Comparison of ENCODE assay signal across 22 mouse cellular contexts in the genomic region with DNA sequence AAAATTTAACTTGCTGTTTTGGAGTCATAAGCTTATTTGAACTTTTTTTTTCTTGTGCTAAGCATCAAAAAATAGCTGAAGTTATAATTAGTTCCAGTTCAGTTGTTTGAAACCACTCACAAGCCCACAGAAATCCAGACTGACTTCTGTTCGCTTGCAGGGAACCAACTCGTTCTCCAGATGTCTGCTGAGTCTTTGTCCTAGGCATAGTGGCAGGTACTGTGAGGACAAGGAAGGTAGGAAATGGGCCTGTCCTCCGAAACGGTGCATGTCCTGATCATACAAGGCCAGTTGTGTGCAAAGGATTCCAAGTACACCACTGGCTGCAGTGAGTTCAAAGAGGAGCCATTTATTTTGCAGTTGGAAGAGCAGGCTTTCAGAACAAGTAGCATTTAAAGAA.
A peak's percentile ranks its signal among the peaks of the same experiment; 100 is the strongest.
DNase-seq lines count a peak whose midpoint lies in the region; ATAC-seq and TF ChIP-seq lines count a peak whose summit lies in the region.
"Had no signal": no experiment of that assay in that cellular context is flagged by ENCODE, and none has a peak within 500 bp of the region (broad histone marks: within the 10 kb centered on the region; RNA-seq: fewer than 3 reads in every experiment).

No protein-coding gene starts in this region.

- peaks cover 12% of the 10 kb centered on the region for H3K4me1 ChIP-seq in cortical plate, adult 2 months (ENCODE audit: control insufficient read depth, insufficient read depth, low read length)
- H3K4me1 ChIP-seq in hindbrain, embryonic 13.5 days (replicated peaks): 0 out of 2 replicates have a peak, but pooled peaks cover 3% of the 10 kb centered on the region
- H3K4me1 ChIP-seq: embryonic facial prominence, embryonic 12.5 days; forebrain, embryonic 15.5 days; heart, embryonic 13.5 days had no signal

- WGBS in hindbrain, embryonic 13.5 days: 73% methylated on average over 4 of the region's 4 CpGs

- no peak for ATAC-seq in hindbrain, embryonic 13.5 days (ENCODE audit: low FRiP score)
- ATAC-seq: activated CD4-positive, CD25-positive, alpha-beta regulatory T cell, adult 4 months; forebrain, embryonic 15.5 days; hindbrain, embryonic 16.5 days; Patski had no signal

- no peak for TF ChIP-seq POLR2A in cortical plate, adult 2 months (IDR thresholded peaks at IDR 0.05; ENCODE audit: extremely low read depth, insufficient read depth, low read length)

- intact Hi-C loops in left cerebral cortex, postnatal 25 days (cut with DNase I): no loop called here

- no peak overlapping the region for H3K9ac ChIP-seq in hindbrain, embryonic 13.5 days
- H3K9ac ChIP-seq: embryonic facial prominence, embryonic 12.5 days; forebrain, embryonic 15.5 days; heart, embryonic 13.5 days had no signal

- H3K4me2 ChIP-seq in hindbrain, embryonic 13.5 days: no peak overlapping the region
- H3K4me2 ChIP-seq: embryonic facial prominence, embryonic 12.5 days; forebrain, embryonic 15.5 days; heart, embryonic 13.5 days had no signal

- no peak overlapping the region for H3K4me3 ChIP-seq in cortical plate, adult 2 months (ENCODE audit: insufficient read depth, low read length)
- H3K4me3 ChIP-seq in hindbrain, embryonic 13.5 days: no peak overlapping the region
- H3K4me3 ChIP-seq: embryonic facial prominence, embryonic 12.5 days; forebrain, embryonic 15.5 days; heart, embryonic 13.5 days had no signal

- no peaks in the 10 kb centered on the region for H3K27me3 ChIP-seq in hindbrain, embryonic 13.5 days
- H3K27me3 ChIP-seq: CH12.LX; embryonic facial prominence, embryonic 12.5 days; forebrain, embryonic 15.5 days; heart, embryonic 13.5 days; Patski had no signal

- H3K27ac ChIP-seq in cortical plate, adult 2 months (ENCODE audit: insufficient read depth, low read length): peak overlapping the region; percentile 7; the same call in 1 of the 2 replicates
- H3K27ac ChIP-seq in hindbrain, embryonic 13.5 days: no peak overlapping the region
- H3K27ac ChIP-seq: embryonic facial prominence, embryonic 12.5 days; forebrain, embryonic 15.5 days; heart, embryonic 13.5 days had no signal

- TF ChIP-seq CTCF in cortical plate, adult 2 months (IDR thresholded peaks at IDR 0.05; ENCODE audit: extremely low read depth, insufficient read depth, low read length): no peak

- no peaks in the 10 kb centered on the region for H3K9me3 ChIP-seq in hindbrain, embryonic 13.5 days
- H3K9me3 ChIP-seq: embryonic facial prominence, embryonic 12.5 days; forebrain, embryonic 15.5 days; heart, embryonic 13.5 days had no signal

- no peaks in the 10 kb centered on the region for H3K36me3 ChIP-seq in hindbrain, embryonic 13.5 days
- H3K36me3 ChIP-seq: embryonic facial prominence, embryonic 12.5 days; forebrain, embryonic 15.5 days; heart, embryonic 13.5 days had no signal

- DNase-seq in frontal cortex, adult 2 months (ENCODE audit: extremely low spot score in 1 of 2, low spot score in 1 of 2): peak; percentile 29 to 41
- no peak for DNase-seq in frontal cortex, postnatal 10 days (ENCODE audit: low spot score in 2 of 2)
- DNase-seq in layer of hippocampus, adult 11-12 months (ENCODE audit: low spot score): peak; percentile 16
- DNase-seq in layer of hippocampus, postnatal 25 days (ENCODE audit: extremely low spot score in 1 of 2, low spot score in 1 of 2): no peak
- peak; percentile 32 to 70 for DNase-seq in left cerebral cortex, postnatal 25 days (ENCODE audit: low spot score in 2 of 2)
- DNase-seq in left cerebral cortex, adult 18-20 months (ENCODE audit: low spot score in 2 of 2): no peak
- DNase-seq: adrenal gland, postnatal 14 days; cerebellum, adult 18-20 months; cerebellum, adult 9-11 months; cerebellum, postnatal 36 days; gastrocnemius, postnatal 36 days; heart, adult 11 months; heart, postnatal 36 days had no signal

Comparison
In these comparisons a context has a peak if more than half of its experiments do, and no peak if none do; other contexts are left out.
1. DNase-seq: peak in frontal cortex, adult 2 months (2 of 2), layer of hippocampus, adult 11-12 months (single experiment) and left cerebral cortex, postnatal 25 days (2 of 2); none in frontal cortex, postnatal 10 days (0 of 2), layer of hippocampus, postnatal 25 days (0 of 2) and left cerebral cortex, adult 18-20 months (0 of 2).